Mouse (Mus musculus) lung, postnatal 25 days (tissue): ENCODE measurements around the gene Ric1.
"Not testable (repeated sequence)": the region's sequence is repeated elsewhere in the genome, so short reads cannot be mapped to it uniquely, and the experiment has no call there.

Experiments
- DNase-seq: peaks from one replicate; pipeline ENCODE4 v3.0.0; 2022; ENCODE audit warnings: low spot score

Ric1 gene

DNA sequence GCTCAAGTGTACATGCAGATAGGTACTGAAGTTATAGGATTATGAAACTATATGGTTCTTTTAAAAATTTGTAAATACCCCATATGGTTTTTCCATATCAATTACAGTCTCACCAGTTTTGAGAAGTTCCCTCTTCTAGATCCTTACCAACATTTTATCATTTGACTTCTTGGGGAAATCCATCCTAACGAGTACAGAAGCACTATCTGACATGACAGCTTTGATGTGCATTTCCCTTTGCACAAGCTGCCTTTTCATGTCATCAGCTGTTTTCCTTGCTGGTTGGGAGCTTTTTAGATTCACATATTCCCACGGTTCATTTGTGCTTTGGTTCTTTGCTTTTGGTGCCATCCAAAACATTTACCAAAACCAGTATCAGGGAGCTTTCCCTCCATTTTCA lies 6.5 kb downstream of the Ric1 start:
- DNase-seq, result no peak

DNA sequence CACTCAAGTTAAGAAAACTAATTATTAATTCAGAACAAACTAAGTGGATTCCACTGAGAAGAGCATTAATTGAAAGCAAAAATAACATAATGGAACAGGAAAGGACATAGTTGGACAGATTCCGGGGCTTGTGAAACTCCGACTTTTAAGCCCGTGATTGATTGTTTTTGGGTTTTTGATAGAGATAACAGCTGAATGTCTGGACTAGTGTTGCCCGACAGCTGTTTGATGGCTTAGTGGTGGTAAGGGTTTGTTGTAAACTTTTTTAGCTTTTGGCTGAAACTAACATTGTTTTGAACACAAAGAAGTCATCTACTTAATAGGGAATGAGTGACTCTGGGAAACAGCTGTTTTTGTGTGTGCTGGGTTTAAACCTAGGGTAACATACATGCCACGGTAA lies 11.9 kb downstream of the Ric1 start:
- DNase-seq, result no peak

DNA sequence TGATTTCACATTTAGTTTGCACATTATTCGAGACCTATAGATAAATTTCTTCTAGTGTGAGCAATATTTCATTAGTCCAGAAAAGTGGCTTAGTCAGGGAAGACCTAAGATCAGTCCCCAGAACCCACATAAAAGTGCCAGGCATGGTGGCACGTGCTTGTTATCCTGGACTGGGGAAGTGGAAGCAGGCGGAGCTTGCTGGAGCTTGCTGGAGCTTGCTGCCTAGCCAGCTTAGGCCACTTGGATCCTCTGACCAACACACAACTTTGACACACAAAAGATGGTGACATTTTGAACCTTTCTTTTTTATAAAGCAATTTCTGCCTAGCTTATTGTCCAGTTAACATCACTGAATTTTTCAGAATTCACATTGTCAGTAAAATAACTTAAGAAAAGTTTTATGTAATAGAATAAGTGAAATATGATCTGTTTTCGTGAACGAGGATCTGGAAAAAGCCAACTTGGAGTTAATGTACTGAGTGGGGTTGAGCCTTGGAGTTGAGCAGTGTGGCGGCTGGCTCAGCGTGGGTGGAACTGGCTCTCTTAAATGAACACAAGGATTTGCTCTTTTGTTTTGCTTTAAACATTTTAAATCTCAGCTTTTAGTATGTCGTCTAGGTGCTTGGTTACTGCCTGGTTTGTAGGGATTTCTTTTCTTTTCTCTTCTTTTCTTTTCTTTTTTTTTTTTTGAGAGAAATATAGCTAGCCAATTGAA lies 20.3 kb downstream of the Ric1 start:
- no peak for DNase-seq

DNA sequence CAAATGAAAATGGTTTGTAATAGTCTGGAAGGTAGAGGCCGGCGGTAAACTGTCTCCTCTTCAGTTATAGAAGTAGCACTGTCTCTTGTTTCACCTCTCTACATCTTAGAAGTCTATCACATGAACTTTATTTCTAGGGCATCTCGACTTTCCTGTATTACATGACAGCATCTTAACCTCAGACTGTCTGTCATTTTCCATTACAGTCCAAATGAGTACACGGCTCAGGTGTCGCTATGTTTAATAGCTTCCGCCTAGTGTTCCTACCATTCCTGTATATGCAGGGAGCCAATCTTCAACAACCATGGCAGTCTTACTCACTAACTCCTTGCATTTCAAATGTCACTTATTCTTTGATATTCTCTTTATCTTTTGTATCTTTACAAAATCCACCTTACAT lies 21.9 kb downstream of the Ric1 start:
- DNase-seq, result no peak

DNA sequence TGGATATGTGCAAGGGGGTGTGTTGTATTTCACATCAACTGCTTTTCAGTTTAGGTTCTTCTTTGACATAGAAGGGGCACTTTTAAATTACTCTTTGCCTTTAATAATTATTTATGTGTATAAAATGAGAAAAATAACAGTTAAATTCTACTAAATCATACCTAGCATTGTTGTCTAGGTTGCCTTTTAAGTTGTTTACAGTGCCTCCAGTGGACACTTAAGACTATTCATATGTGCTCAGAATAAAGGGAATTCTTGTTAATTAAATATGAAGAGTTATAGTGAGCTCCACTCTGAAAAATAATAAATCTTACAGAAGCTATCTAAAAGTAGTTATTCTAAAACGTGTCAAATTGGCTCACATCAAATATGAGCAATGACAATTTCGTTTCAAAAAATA lies 28.5 kb downstream of the Ric1 start:
- DNase-seq, result no peak

DNA sequence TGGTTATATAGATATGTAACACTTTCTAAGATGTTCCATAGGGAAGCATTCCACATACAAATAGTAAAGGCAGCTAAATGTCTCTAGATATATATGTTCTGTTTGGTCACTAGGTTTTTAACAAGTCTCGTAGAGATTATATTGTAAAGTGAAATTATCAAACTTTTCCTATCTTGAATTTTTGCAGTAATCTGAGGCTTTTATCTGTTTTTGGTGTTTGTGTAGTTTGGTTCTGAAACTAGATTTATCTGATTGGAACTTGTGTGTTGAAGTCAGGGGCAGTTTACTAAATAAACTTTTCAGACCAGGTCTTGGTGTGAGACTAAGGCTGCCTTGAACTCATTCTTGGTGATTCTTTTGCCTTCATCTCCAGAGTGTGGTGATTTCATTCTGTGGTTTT lies 29.0 kb downstream of the Ric1 start:
- DNase-seq, result no peak

DNA sequence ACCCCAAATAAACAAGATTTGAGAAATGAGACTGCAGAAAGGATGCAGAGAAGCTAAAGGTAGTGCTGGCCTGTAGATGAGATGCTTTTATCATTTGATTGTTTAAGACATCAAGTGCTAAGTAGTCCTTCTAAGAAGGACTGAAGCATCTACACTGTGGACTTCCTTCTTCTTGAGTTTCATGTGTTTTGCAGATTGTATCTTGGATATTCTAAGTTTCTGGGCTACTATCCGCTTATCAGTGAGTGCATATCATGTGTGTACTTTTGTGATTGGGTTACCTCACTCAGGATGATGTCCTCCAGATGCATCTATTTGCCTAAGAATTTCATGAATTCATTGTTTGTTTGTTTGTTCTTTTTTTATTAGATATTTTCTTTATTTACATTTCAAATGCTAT lies 29.9 kb downstream of the Ric1 start:
- DNase-seq, result not testable (repeated sequence)

DNA sequence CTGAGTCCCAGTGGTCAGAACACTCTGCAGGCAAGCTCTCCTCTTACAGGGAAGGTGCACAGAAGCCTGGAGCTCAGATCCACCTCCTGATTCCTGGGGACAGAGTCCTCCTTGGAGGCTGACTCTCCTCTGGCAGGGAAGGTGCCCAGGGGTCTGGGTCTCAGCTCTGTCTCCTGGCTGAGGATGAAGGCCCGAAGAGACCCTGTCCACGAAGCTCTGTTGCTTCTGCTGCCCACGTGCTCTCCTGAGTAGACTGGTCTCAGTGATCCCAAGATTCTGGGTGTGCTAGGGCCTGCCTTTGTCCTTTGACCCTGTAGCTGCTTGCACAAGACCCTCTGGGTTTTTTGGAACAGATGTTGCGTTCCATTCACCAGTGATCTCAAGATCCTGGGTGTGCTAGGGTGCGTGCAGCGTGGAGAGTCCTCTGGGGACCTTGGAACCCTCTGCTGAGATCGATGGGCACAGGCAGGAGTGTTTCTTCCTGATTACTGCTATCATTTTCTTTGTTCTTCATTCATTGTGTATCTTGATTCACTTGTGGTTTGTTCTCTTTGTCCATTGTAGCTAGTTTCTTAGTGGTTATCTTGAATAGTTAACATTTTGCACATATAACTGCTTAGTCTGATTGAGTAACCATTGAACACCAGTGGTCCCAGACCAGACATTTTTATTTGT lies 35.2 kb downstream of the Ric1 start:
- DNase-seq, result not testable (repeated sequence)

DNA sequence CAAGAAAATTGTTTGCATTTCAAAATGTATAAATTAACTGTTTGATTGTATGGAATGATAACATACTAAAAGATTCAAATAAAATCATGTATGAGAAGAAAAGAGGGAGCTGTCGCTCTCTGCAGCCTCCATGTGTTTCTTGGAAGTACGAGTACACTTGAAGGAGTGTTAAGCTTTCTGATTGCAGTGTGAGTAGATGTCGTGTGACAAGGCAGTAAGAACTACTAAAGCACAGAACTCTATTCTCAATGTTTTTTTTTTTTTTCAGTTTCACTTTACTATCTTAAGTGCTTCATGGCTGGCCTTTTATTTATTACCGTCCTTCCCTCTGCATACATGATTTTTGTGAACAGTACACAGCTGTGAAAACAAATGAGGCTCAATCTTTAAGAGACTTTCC lies 40.1 kb downstream of the Ric1 start:
- peak; percentile 23 for DNase-seq

DNA sequence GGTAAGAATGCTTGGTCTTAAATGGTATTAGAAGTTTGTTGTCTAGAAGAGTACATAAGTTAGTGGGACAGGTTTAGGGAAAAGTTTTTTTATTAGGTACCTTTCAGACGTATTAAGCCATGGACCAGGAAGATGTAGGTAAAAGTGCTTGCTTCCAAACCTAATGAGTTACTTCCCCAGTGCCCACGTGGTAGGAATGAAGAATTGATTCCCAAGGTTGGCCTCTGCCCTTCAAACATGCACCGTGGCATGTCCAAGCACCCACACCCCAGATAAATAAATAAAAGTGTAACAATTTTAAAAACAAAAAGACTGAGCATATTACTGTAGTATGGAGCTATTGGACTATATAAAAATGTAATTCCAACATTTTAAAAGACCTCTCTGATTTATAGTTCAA lies 40.5 kb downstream of the Ric1 start:
- DNase-seq, result no peak

DNA sequence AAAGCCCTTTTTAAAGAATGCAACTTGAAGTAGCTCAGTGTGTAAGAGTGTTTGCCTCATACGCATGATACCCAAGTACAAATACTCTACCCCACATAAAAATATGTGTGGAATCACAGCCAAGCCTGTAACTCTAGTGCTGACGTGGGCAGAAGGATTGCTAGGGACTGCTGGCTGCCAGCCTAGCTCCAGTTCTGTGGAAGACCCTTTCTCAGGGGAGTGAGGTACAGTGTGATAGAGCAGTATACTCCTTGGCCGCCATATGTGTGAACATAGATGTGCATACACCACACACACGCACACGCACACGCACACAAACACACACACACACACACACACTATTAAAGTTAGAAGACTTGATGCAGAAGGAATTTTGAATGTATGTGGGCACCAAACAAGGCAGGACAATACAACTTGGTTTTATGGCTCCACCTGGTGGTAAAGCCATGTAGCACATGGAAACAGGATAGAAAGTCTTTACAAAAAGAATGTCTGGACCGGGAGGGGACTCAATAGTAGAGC lies 41.2 kb downstream of the Ric1 start:
- peak; percentile 78 for DNase-seq

DNA sequence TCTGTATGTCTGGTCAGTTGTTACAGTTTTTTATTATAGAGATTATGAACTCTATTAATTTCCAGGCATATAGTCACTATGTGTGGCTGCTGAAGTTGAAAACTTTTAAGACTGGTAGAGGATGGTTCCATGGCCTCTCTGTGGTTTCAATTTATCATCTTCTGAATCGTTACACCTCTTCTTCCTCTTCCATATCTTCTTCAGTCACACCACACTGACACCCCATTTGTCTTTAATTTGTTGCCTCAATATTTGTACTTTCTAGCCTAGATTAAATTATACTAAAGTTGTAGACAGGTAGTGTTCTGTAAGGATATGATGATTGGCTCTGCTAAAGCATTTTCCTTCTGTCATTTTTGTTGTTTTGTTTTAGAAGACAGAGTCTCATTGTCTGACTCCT lies 44.4 kb downstream of the Ric1 start:
- DNase-seq, result no peak

DNA sequence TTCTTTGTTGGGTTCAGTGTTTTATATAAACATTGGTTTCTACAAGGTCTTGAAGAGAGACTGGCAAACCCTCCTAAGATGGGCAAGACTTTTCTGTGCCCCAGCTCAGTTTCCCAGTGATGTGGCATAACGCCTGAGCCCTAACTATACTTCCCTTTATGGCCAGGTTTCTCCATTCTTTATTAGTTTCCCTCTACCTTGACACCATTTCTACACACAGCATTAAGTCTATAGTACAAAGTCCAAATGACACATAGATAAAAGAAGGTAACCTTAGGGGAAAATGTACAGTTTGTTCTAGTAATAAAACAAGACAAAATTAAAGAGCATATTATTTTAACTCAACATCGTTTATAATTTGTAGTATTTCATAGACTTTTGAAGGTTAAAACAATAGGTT lies 60.4 kb downstream of the Ric1 start:
- DNase-seq, result no peak

DNA sequence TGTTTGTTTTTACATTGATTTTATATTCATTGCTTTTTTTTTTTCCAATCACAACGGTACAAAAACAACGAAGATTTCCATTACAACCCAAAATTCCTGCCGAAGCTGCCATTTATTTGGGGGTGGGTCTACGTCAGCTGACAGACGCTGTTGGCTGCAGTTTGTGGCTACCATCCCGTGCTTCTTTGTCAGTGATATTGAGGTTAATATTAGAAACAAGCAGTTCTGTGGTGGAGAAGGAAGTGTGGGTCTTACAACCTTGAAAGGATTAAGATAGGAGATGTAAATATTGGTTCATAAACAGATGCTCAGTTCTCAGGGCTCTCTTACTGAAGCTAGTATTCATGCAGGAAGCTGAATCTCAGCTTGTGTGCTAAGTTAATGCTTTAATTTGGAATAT lies 61.7 kb downstream of the Ric1 start:
- DNase-seq, result no peak

DNA sequence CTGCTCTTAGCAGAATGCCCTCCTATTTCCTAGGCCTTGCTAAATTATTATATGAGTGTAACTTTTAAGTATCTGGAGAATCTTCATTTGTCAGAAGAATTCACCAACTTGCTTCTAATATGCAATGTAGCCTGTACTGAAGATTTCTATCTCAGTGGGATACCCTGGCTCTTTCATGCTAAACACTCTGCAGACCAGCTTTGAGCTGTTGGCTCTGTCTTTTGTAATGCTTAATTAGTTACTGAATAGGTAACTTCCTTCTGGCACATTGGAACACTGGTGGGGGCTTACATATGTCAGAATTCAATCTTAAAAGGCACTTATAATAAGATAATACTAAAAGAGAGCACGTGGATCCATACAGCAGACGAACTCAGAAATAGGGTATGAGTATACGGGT lies 71.7 kb downstream of the Ric1 start:
- DNase-seq, result not testable (repeated sequence)

DNA sequence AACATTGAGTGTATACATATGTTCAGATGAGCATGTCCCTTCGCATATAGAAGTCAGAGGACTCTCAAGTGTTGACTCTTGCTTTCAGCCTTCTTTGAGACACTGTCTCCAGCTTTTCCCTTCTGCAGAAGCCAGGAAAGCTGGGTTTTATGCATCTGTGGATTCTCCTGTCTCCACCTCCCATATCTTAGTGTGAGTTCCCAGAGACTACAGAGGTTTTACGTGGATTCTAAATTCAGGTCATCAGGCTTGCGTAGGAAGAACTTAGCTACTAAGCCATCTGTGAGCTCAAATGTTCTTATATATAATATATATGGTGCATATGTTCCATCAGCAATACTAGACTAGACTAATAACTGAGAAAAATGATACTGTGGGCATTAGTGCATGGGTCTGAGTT lies 74.2 kb downstream of the Ric1 start:
- DNase-seq, result no peak

DNA sequence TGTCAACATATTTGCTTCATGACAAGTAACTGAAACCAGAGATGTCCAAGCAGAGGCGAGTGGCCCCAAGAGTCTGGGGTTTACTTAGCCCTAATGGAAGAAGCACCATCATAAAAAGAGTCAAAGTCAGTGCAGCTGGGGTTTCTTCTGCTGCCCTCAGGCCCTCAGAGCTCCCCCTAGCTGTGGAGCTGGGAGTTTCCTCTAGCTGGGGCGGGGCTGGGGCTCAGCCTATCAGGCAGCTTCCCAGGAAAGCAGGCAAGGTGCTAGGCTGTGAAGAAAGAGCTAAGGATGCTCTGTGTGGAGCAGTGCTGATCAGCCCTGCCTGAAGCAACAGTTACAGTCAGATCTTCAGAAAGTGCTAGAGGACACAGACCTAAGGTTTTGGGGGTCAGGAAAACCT lies 74.9 kb downstream of the Ric1 start:
- no peak for DNase-seq

DNA sequence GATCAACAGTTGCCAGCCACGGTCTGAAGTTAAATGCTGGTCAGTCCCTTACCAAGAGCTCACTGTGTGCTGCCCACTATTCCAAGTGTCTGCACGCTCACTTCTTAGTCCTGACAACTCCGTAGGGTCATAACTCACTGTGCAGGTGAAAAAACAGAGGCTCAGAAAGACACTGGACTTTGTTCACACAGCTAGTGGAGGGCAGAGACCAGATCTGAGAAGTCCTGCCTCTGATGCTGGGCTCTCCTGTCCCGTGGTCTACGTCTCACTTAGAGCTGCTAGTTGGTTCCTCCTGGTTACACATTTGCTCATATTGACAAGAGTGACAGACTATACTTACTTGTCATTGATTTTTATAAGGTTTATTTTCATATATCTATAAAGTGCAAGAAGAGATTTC lies 76.9 kb downstream of the Ric1 start:
- no peak for DNase-seq

DNA sequence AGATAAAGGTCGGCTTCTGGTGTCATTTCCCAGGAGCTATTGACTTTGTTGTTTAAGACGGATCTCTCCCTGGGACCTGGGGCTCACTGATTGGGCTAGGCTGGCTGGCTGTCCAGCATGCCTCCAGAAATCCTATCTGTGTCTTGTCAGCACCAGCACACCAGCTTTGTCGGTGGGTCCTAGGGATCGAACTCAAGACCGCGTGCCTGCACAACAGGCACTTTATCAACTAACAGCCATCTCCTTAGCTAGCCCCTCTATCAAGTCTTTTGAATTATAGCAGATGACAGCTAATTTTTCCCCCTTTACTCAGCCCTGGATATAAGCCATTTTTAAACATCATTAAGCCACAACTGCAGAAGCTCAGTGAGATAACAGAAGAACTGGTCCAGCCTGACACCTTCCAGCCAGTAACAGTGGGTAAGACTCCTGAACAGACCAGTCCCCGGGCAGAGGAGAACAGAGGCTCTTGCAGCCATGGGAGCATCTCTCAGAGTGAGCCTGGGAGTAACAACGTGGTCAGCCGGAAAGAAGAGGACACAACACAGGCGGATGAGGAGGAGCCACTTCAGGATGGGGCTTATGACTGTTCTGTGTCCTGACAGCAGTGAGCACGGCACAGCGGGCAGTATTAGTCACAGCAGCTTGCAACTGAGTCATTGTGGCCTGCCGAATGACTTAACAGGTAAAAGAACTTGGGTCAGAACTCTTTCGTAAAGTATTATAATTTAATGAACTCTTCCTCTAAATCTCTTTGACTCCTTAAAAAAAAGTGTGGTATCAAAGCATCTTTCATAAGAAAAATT lies 81.7 kb downstream of the Ric1 start:
- no peak for DNase-seq

DNA sequence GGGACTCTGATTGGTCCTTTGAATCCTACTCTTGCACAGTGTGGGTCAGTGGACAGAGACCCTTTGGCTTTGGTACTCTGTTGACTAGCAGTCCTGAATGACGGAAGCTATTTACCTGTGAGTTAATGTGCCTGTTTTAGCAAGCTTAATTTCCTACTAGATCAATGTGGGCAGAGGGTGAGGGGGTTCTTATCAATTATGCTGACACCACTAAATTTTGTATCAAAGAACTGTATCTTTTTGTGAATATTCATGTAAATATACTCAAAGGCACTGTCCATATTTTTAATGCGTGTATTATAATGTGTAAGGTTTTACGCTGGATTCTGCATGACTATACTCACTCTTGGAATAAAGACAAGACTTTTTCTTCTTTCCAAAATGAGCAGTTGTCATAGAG lies 82.6 kb downstream of the Ric1 start:
- no peak for DNase-seq

DNA sequence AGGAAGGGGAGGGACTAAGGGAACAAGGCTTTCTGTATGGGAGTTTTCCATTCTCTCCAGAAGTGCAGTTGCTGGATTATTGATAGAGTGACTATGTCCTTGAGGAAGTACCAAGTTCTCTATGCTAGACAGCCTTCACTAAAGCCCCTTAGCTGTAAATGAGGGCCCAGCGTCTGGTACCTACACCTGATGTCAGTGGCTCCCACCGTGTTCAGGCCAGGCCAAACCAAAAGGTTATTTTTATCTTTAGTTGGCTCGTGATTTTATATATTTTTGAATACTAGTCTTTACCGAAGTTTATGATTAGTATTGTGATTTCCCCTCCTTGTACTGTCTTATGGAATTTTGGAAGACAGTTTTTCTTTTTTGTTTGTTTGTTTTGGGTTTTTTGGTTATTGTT lies 85.4 kb downstream of the Ric1 start:
- no peak for DNase-seq

DNA sequence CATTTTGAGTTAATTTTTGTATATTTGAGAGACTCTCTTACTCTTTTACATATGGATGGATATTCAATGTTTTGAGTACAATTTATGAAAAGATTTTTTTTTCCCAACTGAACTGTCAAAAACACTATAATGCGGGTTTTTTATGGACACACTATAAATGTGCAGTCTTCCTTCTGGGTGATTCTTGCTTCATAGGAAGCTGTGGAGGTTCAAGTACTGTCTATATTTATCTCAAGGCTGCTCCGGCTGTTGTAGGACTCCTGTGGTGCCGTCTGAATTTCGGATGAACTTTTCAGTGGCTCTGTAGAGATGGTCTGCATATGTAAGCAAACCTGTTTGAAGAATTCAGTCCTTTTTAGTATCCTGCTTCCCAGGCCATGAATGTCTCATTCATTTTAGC lies 86.1 kb downstream of the Ric1 start:
- DNase-seq, result no peak

DNA sequence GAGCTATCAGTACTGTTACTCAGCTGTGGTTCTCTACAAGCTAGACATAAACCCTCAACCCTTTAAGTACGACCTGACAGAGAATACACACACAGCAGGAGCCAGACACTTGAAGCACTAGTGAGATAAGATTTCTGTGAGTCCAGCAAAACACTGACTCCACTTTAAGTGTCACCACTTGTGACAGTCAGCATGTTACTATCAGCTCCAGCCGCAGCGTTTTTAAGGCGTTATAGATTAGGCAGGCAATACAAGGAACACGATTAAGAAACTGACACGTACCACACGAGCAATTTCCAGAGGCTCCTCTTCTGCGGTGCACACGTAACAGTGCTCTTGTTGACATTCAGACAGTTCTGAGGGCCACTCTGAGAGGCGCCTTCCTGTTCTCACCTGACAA lies 88.8 kb downstream of the Ric1 start:
- DNase-seq, result peak; percentile 2
